Mouse (Mus musculus): ENCODE measurements around the gene Tcaf3. TPM values are rescaled to one million over a fixed set of nuclear protein-coding genes. Genes with fewer than 3 reads are reported as not detected.

Gene Tcaf3
- polyA plus RNA-seq (2015; fragmentation: Illumina TruSeq; extraction: RNeasy Lipid Tissue Mini Kit (QIAGEN cat#74804); ENCODE audit: insufficient read depth, low replicate concordance), result not detected

DNA sequence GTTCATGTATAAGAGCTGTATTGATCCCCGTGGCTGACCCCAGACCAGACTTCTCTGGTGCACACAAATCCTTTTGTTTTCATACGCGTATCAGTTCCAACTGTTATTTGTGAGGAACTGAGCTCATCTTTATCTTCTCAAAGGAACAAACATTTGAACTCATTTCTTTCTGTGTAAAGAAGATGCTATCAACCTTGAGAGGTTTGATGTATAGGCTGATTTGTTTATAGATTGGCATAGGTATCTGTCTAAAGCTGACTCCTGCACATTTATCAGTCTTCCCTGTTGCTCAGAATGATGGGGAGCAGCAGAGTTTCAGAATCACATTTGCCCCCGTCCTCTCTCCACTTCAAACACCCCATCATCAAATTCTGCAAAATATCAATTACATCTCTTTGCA lies at the start of gene Tcaf3:
Gene Tcaf3, minus strand, starts transcription at position 101 of the 400 bp plus-strand sequence.

DNA sequence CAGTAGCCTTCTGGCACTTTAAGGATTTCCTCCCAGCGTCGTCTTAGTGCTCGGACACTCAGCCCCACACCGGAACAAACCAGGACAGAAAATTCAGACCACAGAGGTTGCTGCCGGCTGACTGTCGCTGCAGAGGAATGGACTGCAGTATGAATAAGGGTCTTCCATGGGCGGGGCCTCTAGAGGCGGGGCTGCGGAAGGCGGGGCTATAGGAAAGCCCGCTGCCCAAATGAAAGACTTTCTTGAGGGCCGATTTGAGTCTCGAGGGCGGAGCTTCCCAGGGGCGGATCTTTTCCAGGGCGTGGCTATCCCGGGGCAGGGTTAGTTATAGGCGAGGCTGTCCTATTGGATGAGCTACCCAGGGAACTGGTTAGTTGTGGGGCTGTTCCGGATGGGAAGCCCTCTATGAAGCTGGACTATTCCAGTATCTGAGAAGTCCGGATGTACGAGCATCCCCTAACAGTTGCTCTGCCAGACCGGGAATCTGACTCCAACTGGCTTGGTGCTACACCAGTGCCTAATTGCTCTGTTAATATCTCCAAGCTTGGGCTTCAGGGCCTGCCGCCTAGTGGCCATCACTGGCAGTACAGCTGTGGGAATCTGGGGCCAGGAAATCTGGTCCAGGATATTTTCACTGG lies 47.5 kb upstream of the Tcaf3 start, which contains the start of gene Tcaf2:
Gene Tcaf2, minus strand, starts transcription at position 343 of the 638 bp plus-strand sequence.

DNA sequence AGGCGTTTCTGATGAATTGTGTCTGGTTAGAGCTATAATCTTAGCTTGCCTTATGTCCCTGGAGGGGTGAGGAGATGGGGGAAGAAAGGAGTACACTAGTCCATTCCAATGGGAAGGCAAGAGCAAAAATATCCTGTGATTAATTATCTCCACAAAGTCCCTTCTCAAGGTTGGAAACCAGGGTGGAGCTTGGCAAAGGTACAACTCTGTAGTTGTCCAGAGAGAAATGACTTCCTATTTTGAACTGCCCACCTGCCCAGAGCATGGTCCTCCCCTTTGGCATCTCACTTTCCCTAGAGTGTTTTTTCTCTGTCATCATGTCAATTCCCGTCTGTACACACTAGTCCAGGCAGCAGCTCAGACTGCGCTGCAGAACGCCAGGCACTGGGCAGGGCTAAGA lies 50.0 kb downstream of the Tcaf3 start, which contains the start of gene Olfr455:
Gene Olfr455, minus strand, starts transcription at position 127 of the 400 bp plus-strand sequence.

Other genes starting within 250 kb of the Tcaf3 start
- gene Zyx, start 248.1 kb downstream of the Tcaf3 start, polyA plus RNA-seq (2015; fragmentation: Illumina TruSeq; extraction: RNeasy Lipid Tissue Mini Kit (QIAGEN cat#74804); ENCODE audit: insufficient read depth, low replicate concordance), result 29.0 TPM
- 0.07 TPM for gene Epha1, start 224.4 kb downstream of the Tcaf3 start, polyA plus RNA-seq (2015; fragmentation: Illumina TruSeq; extraction: RNeasy Lipid Tissue Mini Kit (QIAGEN cat#74804); ENCODE audit: insufficient read depth, low replicate concordance)
- not detected for gene Tas2r143, start 197.5 kb downstream of the Tcaf3 start, polyA plus RNA-seq (2015; fragmentation: Illumina TruSeq; extraction: RNeasy Lipid Tissue Mini Kit (QIAGEN cat#74804); ENCODE audit: insufficient read depth, low replicate concordance)
- not detected for gene Tas2r135, start 192.3 kb downstream of the Tcaf3 start, polyA plus RNA-seq (2015; fragmentation: Illumina TruSeq; extraction: RNeasy Lipid Tissue Mini Kit (QIAGEN cat#74804); ENCODE audit: insufficient read depth, low replicate concordance)
- not detected for gene Tas2r126, start 163.2 kb downstream of the Tcaf3 start, polyA plus RNA-seq (2015; fragmentation: Illumina TruSeq; extraction: RNeasy Lipid Tissue Mini Kit (QIAGEN cat#74804); ENCODE audit: insufficient read depth, low replicate concordance)
- not detected for gene Olfr458, start 132.5 kb downstream of the Tcaf3 start, polyA plus RNA-seq (2015; fragmentation: Illumina TruSeq; extraction: RNeasy Lipid Tissue Mini Kit (QIAGEN cat#74804); ENCODE audit: insufficient read depth, low replicate concordance)
- gene Olfr457, start 121.4 kb downstream of the Tcaf3 start, polyA plus RNA-seq (2015; fragmentation: Illumina TruSeq; extraction: RNeasy Lipid Tissue Mini Kit (QIAGEN cat#74804); ENCODE audit: insufficient read depth, low replicate concordance), result not detected
- gene Olfr456, start 110.5 kb downstream of the Tcaf3 start, polyA plus RNA-seq (2015; fragmentation: Illumina TruSeq; extraction: RNeasy Lipid Tissue Mini Kit (QIAGEN cat#74804); ENCODE audit: insufficient read depth, low replicate concordance), result not detected
- not detected for gene Olfr455, start 50.1 kb downstream of the Tcaf3 start, polyA plus RNA-seq (2015; fragmentation: Illumina TruSeq; extraction: RNeasy Lipid Tissue Mini Kit (QIAGEN cat#74804); ENCODE audit: insufficient read depth, low replicate concordance)
- gene Tcaf2, start 47.6 kb upstream of the Tcaf3 start, polyA plus RNA-seq (2015; fragmentation: Illumina TruSeq; extraction: RNeasy Lipid Tissue Mini Kit (QIAGEN cat#74804); ENCODE audit: insufficient read depth, low replicate concordance), result 1.8 TPM
- gene Tcaf1, start 112.4 kb upstream of the Tcaf3 start, polyA plus RNA-seq (2015; fragmentation: Illumina TruSeq; extraction: RNeasy Lipid Tissue Mini Kit (QIAGEN cat#74804); ENCODE audit: insufficient read depth, low replicate concordance), result 8.8 TPM
- gene Olfr453, start 141.7 kb upstream of the Tcaf3 start, polyA plus RNA-seq (2015; fragmentation: Illumina TruSeq; extraction: RNeasy Lipid Tissue Mini Kit (QIAGEN cat#74804); ENCODE audit: insufficient read depth, low replicate concordance), result not detected
- gene Olfr38, start 158.7 kb upstream of the Tcaf3 start, polyA plus RNA-seq (2015; fragmentation: Illumina TruSeq; extraction: RNeasy Lipid Tissue Mini Kit (QIAGEN cat#74804); ENCODE audit: insufficient read depth, low replicate concordance), result not detected
- gene Olfr452, start 187.4 kb upstream of the Tcaf3 start, polyA plus RNA-seq (2015; fragmentation: Illumina TruSeq; extraction: RNeasy Lipid Tissue Mini Kit (QIAGEN cat#74804); ENCODE audit: insufficient read depth, low replicate concordance), result not detected
- gene Olfr450, start 214.2 kb upstream of the Tcaf3 start, polyA plus RNA-seq (2015; fragmentation: Illumina TruSeq; extraction: RNeasy Lipid Tissue Mini Kit (QIAGEN cat#74804); ENCODE audit: insufficient read depth, low replicate concordance), result not detected
- gene Olfr449, start 236.7 kb upstream of the Tcaf3 start, polyA plus RNA-seq (2015; fragmentation: Illumina TruSeq; extraction: RNeasy Lipid Tissue Mini Kit (QIAGEN cat#74804); ENCODE audit: insufficient read depth, low replicate concordance), result not detected

Data from spleen, adult 10 weeks (tissue).